Mouse (Mus musculus): ENCODE data around the gene Rreb1. TPM values are rescaled to one million over a fixed set of nuclear protein-coding genes. Genes with fewer than 3 reads are reported as not detected.

Rreb1 gene
- polyA plus RNA-seq, 1 experiment from 2014 or later, result 4.4 TPM

DNA sequence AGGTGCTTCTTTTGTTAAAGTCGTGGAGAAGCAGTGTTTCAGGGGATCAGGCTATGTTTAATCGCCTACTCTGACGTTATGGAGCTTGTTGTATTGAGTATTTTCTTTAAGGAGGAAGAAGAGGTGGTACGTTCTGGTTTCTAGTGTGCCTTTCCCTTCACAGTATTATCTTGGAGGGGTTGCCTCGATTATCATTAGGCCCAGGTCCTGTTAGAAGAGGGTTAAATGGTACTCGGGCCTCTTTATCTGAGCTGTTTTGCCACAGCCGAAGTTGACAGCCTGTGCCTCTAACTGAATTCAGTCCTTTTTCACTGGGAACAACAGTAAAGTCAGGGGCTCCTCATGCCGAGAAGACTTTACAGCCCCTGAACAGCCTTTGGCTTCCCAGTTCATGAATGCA is 81.6 kb downstream of the Rreb1 start:
- no peak overlapping the region for H3K4me3 ChIP-seq (ENCODE audit: low read depth, low read length)
- no peaks in the 10 kb centered on the region for H3K27me3 ChIP-seq (ENCODE audit: insufficient read depth, low read length)
- peak; percentile 90 for TF ChIP-seq EP300 (IDR thresholded peaks at IDR 0.05; ENCODE audit: low read depth)
- TF ChIP-seq CTCF (IDR thresholded peaks at IDR 0.05; ENCODE audit: low read depth), result no peak
- H3K27ac ChIP-seq (ENCODE audit: low read depth), result peak overlapping the region; percentile 95
- peaks cover 4% of the 10 kb centered on the region; the same call in 1 of the 2 replicates for H3K36me3 ChIP-seq (replicated peaks; ENCODE audit: insufficient read depth, low read length)
- no peaks in the 10 kb centered on the region for H3K9me3 ChIP-seq (ENCODE audit: low read length)
- H3K9ac ChIP-seq (replicated peaks), result peak overlapping the region; percentile 18
- DNase-seq, result no peak
- WGBS (ENCODE audit: insufficient replicate concordance), result 40% methylated on average over 8 of the region's 8 CpGs
- H3K4me2 ChIP-seq (ENCODE audit: low read depth, low read length), result peak overlapping the region; percentile 97
- peaks cover 76% of the 10 kb centered on the region for H3K4me1 ChIP-seq (ENCODE audit: insufficient read depth)
- ATAC-seq, result no peak

DNA sequence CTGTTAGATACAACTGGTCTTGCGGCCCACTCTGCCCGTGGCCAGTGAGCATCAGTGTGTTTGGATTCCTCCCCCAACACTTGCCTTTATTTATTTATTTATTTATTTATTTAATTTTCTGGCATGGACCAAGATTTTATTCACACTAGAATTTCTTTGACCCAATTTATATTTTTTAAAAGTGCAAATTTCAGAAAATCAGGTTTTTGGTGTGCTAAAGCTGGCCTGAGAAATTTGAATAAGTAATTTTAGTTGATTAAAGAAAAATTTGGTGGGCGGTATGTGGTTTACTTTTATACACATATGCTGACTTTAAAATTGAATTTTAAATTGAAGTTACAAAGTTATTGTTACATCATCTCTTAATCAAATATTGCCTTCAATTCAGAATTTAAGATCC is 82.0 kb downstream of the Rreb1 start:
- Histone ChIP-seq H3K36me3 (replicated peaks; ENCODE audit: insufficient read depth, low read length) (peaks cover 4% of the 10 kb centered on the region; the same call in 1 of the 2 replicates), H3K4me1 (ENCODE audit: insufficient read depth) (peaks cover 73% of the 10 kb centered on the region), H3K4me3 (ENCODE audit: low read depth, low read length) (no peak overlapping the region), H3K9me3 (ENCODE audit: low read length) (no peaks in the 10 kb centered on the region), H3K27me3 (ENCODE audit: insufficient read depth, low read length) (no peaks in the 10 kb centered on the region), H3K9ac (replicated peaks) (peak overlapping the region; percentile 18), H3K27ac (ENCODE audit: low read depth) (peak overlapping the region; percentile 95), H3K4me2 (ENCODE audit: low read depth, low read length) (peak overlapping the region; percentile 97)
- DNase-seq (no peak), ATAC-seq (no peak)
- TF ChIP-seq CTCF (IDR thresholded peaks at IDR 0.05; ENCODE audit: low read depth), result no peak
- TF ChIP-seq EP300 (IDR thresholded peaks at IDR 0.05; ENCODE audit: low read depth), result no peak
- WGBS (ENCODE audit: insufficient replicate concordance), result 53% methylated on average over 3 of the region's 3 CpGs

DNA sequence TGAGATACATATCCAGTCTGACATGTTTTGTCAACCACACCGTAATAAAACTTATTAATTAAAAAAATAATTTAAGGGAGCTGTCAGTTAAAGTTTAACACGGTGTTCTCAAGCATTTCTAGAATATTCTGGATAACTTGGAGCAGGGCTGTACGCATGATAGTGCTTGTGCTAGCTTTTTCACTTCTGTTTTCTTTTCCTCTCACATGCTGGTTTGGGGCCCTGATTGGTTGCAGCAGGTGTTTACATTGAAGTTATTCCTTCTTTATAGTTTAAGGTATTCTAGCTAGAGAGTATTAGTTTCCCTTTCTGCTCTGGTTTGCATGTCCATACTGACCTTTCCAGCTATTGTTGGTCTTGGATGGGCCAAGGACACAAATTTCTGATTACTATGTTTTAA is 82.6 kb downstream of the Rreb1 start:
- peak overlapping the region; percentile 80 for H3K27ac ChIP-seq (ENCODE audit: low read depth)
- H3K27me3 ChIP-seq (ENCODE audit: insufficient read depth, low read length), result no peaks in the 10 kb centered on the region
- peaks cover 77% of the 10 kb centered on the region for H3K4me1 ChIP-seq (ENCODE audit: insufficient read depth)
- WGBS (ENCODE audit: insufficient replicate concordance), result 54% methylated on average over 3 of the region's 3 CpGs
- no peaks in the 10 kb centered on the region for H3K9me3 ChIP-seq (ENCODE audit: low read length)
- no peak for ATAC-seq
- no peak for TF ChIP-seq CTCF (IDR thresholded peaks at IDR 0.05; ENCODE audit: low read depth)
- TF ChIP-seq EP300 (IDR thresholded peaks at IDR 0.05; ENCODE audit: low read depth), result no peak
- H3K9ac ChIP-seq (replicated peaks), result no peak overlapping the region
- DNase-seq, result no peak
- peak overlapping the region; percentile 46 for H3K4me2 ChIP-seq (ENCODE audit: low read depth, low read length)
- H3K4me3 ChIP-seq (ENCODE audit: low read depth, low read length), result no peak overlapping the region
- peaks cover 4% of the 10 kb centered on the region; the same call in 1 of the 2 replicates for H3K36me3 ChIP-seq (replicated peaks; ENCODE audit: insufficient read depth, low read length)

DNA sequence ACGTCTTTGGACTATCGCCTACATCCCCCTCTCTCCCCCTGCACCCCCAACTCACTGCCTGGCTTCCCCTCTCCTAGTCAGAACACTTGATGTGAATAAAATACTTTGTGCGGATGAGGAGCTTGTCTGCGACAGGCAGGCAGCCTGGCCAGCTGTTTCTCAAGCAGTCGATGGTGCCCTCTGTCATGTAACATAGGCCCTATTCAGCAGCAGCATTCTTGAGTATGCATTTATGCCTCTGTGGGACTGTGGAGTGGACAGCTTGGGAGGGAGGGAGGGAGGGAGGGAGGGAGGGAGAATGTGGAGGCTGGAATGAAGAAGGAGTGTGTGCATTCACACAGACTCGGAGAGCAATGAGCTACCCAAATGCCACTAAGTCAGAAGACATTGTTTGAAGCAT is 84.3 kb downstream of the Rreb1 start:
- DNase-seq, result no peak
- no peaks in the 10 kb centered on the region for H3K27me3 ChIP-seq (ENCODE audit: insufficient read depth, low read length)
- no peaks in the 10 kb centered on the region for H3K9me3 ChIP-seq (ENCODE audit: low read length)
- H3K4me1 ChIP-seq (ENCODE audit: insufficient read depth), result peaks cover 80% of the 10 kb centered on the region
- peak overlapping the region; percentile 80 for H3K27ac ChIP-seq (ENCODE audit: low read depth)
- H3K36me3 ChIP-seq (replicated peaks; ENCODE audit: insufficient read depth, low read length), result peaks cover 4% of the 10 kb centered on the region; the same call in 1 of the 2 replicates
- H3K9ac ChIP-seq (replicated peaks), result no peak overlapping the region
- ATAC-seq, result no peak
- TF ChIP-seq EP300 (IDR thresholded peaks at IDR 0.05; ENCODE audit: low read depth) (no peak), CTCF (IDR thresholded peaks at IDR 0.05; ENCODE audit: low read depth) (no peak)
- H3K4me2 ChIP-seq (ENCODE audit: low read depth, low read length), result peak overlapping the region; percentile 22; the same call in 1 of the 2 replicates
- 32% methylated on average over 6 of the region's 6 CpGs for WGBS (ENCODE audit: insufficient replicate concordance)
- no peak overlapping the region for H3K4me3 ChIP-seq (ENCODE audit: low read depth, low read length)

DNA sequence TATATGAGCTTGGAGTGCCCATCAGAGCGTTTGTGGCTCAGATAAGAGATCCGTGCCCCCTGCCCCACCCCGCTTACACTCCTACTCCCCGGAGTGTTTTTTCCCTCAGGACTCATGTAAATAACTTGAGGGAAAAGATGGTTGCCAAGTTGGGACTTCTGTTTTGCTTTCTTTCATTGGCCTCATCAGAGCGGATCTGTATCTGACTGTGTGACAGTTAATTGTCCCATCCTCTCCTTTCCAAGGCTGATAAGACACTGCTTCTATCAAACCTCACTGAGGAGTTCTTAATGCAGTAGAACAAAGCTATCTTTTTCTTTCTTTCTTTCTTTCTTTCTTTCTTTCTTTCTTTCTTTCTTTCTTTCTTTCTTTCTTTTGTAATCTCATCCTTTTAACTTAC is 85.4 kb downstream of the Rreb1 start:
- peak overlapping the region; percentile 14; the same call in 1 of the 2 replicates for H3K4me2 ChIP-seq (ENCODE audit: low read depth, low read length)
- WGBS (ENCODE audit: insufficient replicate concordance), result 43% methylated on average over 5 of the region's 5 CpGs
- H3K4me3 ChIP-seq (ENCODE audit: low read depth, low read length), result no peak overlapping the region
- TF ChIP-seq CTCF (IDR thresholded peaks at IDR 0.05; ENCODE audit: low read depth), result no peak
- H3K9me3 ChIP-seq (ENCODE audit: low read length), result no peaks in the 10 kb centered on the region
- H3K27ac ChIP-seq (ENCODE audit: low read depth), result peak overlapping the region; percentile 80
- H3K4me1 ChIP-seq (ENCODE audit: insufficient read depth), result peaks cover 83% of the 10 kb centered on the region
- H3K9ac ChIP-seq (replicated peaks), result no peak overlapping the region
- ATAC-seq (no peak), DNase-seq (no peak)
- peaks cover 4% of the 10 kb centered on the region; the same call in 1 of the 2 replicates for H3K36me3 ChIP-seq (replicated peaks; ENCODE audit: insufficient read depth, low read length)
- no peaks in the 10 kb centered on the region for H3K27me3 ChIP-seq (ENCODE audit: insufficient read depth, low read length)

DNA sequence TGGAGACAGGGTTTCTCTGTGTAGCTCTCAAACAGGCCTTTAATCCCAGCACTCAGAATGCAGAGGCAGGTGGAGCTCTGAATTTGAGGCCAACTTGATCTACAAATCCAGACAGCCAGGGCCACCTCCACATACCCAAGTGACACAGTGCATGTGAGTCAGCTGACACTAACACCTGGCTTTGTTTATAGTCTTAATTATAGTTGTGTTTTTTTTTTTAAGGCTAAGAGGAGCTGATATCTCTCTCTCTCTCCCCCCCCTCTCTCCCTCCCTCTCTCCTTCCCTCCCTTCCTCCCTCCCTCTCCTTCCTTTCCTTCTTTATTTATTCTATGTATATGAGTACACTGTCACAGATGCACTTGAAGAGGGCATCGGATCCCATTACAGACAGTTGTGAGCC is 86.5 kb downstream of the Rreb1 start:
- no peak overlapping the region for H3K4me2 ChIP-seq (ENCODE audit: low read depth, low read length)
- peaks cover 76% of the 10 kb centered on the region for H3K4me1 ChIP-seq (ENCODE audit: insufficient read depth)
- no peak for TF ChIP-seq CTCF (IDR thresholded peaks at IDR 0.05; ENCODE audit: low read depth)
- TF ChIP-seq EP300 (IDR thresholded peaks at IDR 0.05; ENCODE audit: low read depth), result no peak
- ATAC-seq, result no peak
- peak overlapping the region; percentile 36; the same call in 1 of the 2 replicates for H3K27ac ChIP-seq (ENCODE audit: low read depth)
- H3K9ac ChIP-seq (replicated peaks), result no peak overlapping the region
- H3K9me3 ChIP-seq (ENCODE audit: low read length), result no peaks in the 10 kb centered on the region
- WGBS (ENCODE audit: insufficient replicate concordance), result 86% methylated on average over 1 of the region's 1 CpGs
- no peak for DNase-seq
- H3K4me3 ChIP-seq (ENCODE audit: low read depth, low read length), result no peak overlapping the region
- H3K36me3 ChIP-seq (replicated peaks; ENCODE audit: insufficient read depth, low read length), result peaks cover 4% of the 10 kb centered on the region; the same call in 1 of the 2 replicates
- no peaks in the 10 kb centered on the region for H3K27me3 ChIP-seq (ENCODE audit: insufficient read depth, low read length)

Data from liver, postnatal 0 days (tissue).